Mouse (Mus musculus) left cerebral cortex, postnatal 4 days (tissue): ENCODE data around the gene Nupl2. TPM values are rescaled to one million over a fixed set of nuclear protein-coding genes. Genes with fewer than 3 reads are reported as not detected.

ENCODE experiments used
- DNase-seq: peaks from one replicate; pipeline ENCODE4 v3.0.0-alpha.2; 2022
- intact Hi-C: fragments of 180-260 bp; cut with DNase I; formaldehyde crosslinking; loops from one replicate; pipeline ENCODE4 v1.15.1; 2025
- total RNA-seq, 2 experiments: library from RNA; stranded (reverse); gene quantifications; 2 replicates each; pipeline ENCODE4 v1.2.3; 2021

The Nupl2 gene
- 10 to 100 TPM in 1 of 2 experiments, 1 to 10 TPM in 1; 9.7 to 11.3 TPM for total RNA-seq

DNA sequence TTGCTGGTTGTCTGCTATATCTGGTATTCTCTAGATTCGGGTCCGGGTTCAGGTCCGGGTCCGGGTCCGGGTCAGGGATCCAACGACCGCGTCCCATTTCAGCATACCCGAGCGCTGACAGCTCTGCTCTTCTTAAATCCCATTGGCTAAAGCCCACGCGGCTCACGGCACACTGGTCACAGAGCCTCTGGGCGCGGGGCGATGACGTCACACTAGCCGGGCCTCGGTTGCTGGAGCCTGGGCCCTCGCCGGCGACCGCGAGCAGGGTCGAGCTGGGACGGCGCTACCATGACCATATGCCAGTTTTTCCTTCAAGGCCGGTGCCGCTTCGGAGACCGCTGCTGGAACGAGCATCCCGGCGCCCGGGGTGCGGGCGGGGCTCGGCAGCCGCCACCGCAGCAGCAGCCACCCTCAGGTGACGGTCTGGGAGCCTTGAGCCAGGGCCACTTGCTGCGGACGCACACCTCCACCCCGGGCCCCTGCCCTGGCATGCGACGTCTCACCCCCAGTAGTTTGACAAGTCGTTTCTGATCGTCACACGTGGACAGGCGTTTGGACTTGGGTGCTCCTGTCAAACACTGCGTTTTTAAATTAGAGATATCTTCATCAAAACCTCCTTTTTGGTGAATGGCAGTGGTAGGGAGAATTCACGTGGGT is at the start of gene Nupl2:
Gene Nupl2, plus strand, starts transcription at position 175 of the 657 bp plus-strand sequence.
- intact Hi-C loops, result no loop called here
- peak; percentile 98 for DNase-seq

GRCm38 (mm10) chr5:24122221-24122620 is 42.5 kb upstream of the Nupl2 start:
- no peak for DNase-seq
- intact Hi-C loops, result no loop called here

GRCm38 (mm10) chr5:24124175-24124574 is 40.6 kb upstream of the Nupl2 start:
- intact Hi-C loops, result no loop called here
- no peak for DNase-seq

GRCm38 (mm10) chr5:24124579-24125276 is 40.0 kb upstream of the Nupl2 start:
- no peak for DNase-seq
- intact Hi-C loops, result no loop called here

- intact Hi-C loops, result no loop called here
- no peak for DNase-seq
These were observed 38.7 kb upstream of the Nupl2 start for GRCm38 (mm10) chr5:24125910-24126636.

- intact Hi-C loops, result no loop called here
- no peak for DNase-seq
These were observed 37.8 kb upstream of the Nupl2 start for GRCm38 (mm10) chr5:24126967-24127366.

DNA sequence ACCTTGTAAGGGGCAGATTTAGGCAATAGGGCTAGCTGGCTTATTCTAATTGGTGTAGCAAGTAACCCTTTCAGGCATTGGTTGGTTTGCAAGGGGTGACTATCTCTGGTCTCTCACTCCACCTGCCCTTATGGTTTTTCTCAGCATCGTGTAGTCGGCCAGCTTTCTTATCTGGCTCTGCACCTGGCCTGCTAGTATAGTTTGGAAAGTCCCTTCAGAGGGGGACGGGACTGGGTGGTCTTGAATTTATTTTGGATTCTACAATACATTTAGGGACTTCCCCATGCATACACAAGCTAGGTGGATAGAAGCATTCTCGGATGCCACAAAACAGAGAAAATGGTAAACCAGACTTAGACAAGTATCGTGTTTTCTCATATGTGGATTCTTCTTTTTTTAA is 17.8 kb upstream of the Nupl2 start:
- intact Hi-C loops, result no loop called here
- DNase-seq, result no peak

- intact Hi-C loops, result no loop called here
- no peak for DNase-seq
These were observed 12.6 kb upstream of the Nupl2 start for GRCm38 (mm10) chr5:24152199-24152598.

DNA sequence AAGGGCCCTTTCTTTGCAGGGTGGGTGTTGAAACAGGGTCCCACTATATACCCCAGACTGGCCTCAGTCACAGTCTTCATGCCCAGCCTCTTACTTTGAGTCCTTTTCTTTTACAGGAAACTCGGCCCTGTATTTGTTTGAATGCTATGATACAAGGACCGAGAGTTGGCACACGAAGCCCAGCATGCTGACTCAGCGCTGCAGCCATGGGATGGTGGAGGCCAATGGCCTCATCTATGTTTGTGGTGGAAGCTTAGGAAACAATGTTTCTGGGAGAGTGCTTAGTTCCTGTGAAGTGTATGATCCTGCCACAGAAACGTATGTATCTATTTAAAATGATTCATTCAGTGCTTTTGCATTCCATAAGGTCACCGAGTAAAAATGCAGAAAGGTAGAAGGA is 8.0 kb upstream of the Nupl2 start:
- intact Hi-C loops, result loop anchor here (5.0 kb wide), 1 partner anchor 349 kb away; no protein-coding TSS in a partner anchor

DNA sequence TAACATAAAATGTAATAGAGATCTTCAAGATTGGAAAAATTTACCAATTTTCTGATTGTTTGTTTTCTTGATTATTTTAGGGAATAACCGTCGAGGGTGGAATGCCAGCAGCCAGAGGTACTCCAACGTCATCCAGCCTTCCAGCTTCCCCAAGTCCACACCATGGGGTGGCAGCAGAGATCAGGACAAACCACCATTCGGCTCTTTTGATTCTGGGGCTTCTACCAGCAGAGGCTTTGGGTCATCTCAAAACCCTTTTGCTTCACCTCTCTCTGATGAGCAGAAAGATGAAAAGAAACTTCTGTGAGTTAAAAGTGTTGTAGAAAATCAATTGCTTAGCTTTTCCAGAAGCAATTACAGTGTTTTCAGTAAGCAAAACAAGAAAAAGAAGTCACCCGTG is 2.5 kb downstream of the Nupl2 start:
- intact Hi-C loops, result no loop called here
- DNase-seq, result peak; percentile 18

More for the DNA sequence above, 8.0 kb upstream of the Nupl2 start:
- DNase-seq, result no peak

GRCm38 (mm10) chr5:24169881-24170280 is 5.1 kb downstream of the Nupl2 start:
- intact Hi-C loops, result loop anchor here (10.0 kb wide), 1 partner anchor 195 kb away; the partner anchor contains the start of gene Nos3
- no peak for DNase-seq

GRCm38 (mm10) chr5:24172092-24172491 is 7.3 kb downstream of the Nupl2 start:
- intact Hi-C loops, result loop anchor here (10.0 kb wide), 1 partner anchor 193 kb away; the partner anchor contains the start of gene Nos3
- no peak for DNase-seq

DNA sequence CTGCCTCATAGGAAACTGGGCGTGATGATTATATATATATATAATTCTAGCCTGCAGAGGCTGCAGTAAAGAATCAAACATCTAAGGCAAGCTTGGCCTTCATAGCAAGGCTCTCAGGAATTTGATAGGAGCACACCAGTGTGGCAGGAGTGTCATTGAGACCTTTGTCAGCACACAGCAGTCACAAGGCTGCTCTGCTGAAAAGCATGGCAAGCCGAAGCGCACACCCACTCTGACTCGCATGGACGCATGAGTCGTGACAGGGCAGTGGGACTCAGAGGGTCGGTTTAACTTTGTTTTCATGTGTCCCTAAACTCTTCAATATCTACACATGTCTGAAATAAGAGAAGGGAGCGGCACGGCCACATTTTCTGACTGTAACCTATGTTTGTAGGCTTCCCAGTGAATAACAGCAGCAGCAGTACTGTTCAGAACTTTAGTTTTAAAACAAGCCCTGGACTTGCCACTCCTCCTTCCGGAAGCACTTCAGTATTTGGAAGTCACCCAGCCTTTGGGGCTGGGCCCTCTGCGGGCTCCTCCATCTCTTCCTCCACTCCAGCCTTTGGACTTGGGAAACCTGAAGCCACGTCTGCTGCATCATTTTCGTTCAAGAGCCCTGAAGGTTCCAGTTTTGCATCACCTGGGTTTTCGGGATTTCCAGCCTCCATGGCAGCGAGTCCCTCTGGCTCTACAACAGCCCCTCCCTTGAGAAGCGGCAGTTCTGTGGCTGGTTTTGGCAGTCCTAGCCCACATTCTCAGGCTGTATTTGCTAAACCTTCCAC is 16.9 kb downstream of the Nupl2 start:
- DNase-seq, result no peak
- intact Hi-C loops, result no loop called here

GRCm38 (mm10) chr5:24182296-24182734 is 17.6 kb downstream of the Nupl2 start:
- intact Hi-C loops, result no loop called here
- no peak for DNase-seq

DNA sequence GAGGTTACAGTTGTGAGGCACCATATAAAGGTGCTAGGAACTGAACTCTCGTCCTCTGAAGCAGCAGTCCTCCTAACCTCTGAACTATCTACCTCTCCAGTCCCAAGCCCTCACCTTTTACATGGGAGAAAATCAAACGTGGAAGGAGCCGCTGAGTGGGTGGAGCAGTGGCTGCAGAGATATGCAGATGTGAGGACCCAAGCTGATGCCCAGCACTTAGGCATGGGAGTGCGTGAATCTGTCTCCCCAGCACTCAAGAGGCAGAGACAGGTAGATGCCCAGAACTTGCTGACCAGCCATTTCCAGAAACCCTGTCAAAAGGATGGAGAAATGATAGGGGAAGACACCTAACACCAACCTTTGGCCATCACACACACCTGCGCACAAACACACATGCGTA is 18.3 kb downstream of the Nupl2 start:
- intact Hi-C loops, result no loop called here
- no peak for DNase-seq

DNA sequence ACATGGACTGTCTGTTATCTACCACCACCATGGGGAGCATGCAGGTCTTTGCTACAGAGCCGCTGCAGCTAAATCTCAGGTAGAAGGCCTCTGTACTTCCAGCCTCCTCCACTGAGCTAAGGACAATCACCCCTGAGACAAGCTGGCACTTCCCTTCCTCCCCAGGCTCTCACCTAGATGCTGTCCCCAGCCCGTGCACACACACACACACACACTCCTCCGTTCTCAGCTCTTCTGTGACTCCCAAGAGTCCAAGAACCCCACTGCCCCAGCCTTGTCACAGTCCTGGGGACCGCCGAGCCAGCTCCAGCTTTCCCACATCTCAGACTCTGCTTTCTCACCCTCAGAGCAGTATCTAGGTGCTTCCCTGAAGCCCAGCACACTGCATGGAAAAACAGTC is 19.2 kb downstream of the Nupl2 start:
- DNase-seq, result no peak
- intact Hi-C loops, result no loop called here

DNA sequence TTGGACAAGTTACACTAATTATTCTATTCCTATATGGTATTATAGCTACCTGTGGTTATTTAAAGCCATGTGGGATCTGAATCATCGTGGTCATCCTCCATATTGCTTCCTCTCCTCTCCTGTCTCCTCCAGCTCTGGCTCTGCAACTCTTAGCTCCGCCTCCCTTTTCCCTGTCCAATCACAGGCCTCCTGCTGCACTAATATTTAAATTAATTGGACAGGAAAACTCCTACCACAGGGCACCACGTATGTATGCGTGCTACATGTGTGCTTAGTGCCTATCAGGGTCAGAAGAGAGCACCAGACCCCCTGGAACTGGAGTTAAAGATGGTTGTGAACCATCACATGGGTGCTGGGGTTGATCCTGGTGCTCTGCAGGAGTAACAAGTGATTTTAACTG is 23.7 kb downstream of the Nupl2 start:
- intact Hi-C loops, result no loop called here

GRCm38 (mm10) chr5:24191821-24192220 is 27.1 kb downstream of the Nupl2 start:
- DNase-seq, result no peak
- intact Hi-C loops, result no loop called here

More for the DNA sequence above, 23.7 kb downstream of the Nupl2 start:
- no peak for DNase-seq

DNA sequence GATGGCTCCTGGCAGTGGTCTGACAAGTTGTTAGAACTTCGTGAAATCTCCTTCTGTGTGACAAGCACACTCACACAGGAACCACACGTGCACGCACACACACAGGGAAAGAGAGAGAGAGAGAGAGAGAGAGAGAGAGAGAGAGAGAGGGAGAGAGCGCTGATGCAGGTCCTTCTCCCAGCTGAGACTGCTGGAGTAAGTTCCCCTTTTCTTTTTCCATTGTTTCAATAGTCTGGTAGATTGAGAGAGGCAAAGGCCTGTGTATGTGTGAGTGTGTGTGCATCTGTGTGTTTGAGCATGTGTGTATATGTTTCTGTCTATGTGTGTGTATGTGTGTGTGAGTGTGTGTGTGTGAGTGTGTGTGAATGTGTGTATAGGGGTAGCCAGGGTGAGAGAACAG is 36.2 kb downstream of the Nupl2 start:
- intact Hi-C loops, result no loop called here
- no peak for DNase-seq

DNA sequence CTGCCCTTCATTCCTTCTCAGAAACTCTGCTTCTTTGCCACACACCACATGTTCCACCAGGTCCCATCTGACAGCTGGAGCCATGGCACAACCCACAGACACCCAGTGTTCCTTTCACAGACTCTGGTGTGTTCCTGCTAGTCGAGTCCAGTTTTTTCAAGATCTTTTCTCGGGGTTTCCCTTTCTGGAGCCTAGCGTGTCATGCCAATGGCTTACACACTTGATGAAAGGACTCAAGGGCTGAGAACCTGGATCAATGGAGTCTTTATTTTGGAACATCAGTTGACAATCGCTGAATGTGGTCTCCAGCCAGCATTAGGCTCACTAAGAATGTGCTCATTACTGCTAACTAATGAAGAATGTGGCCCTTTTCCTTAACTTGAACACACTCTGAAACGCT is 37.7 kb downstream of the Nupl2 start:
- intact Hi-C loops, result no loop called here
- DNase-seq, result no peak

- intact Hi-C loops, result no loop called here
- no peak for DNase-seq
These were observed 38.5 kb downstream of the Nupl2 start for GRCm38 (mm10) chr5:24203266-24203665.
